Mouse (Mus musculus) forebrain, embryonic 16.5 days (tissue): ENCODE results near the gene C2cd2l. TPM values are rescaled to one million over a fixed set of nuclear protein-coding genes. Genes with fewer than 3 reads are reported as not detected.
"Not testable (repeated sequence)": the region's sequence is repeated elsewhere in the genome, so short reads cannot be mapped to it uniquely, and the experiment has no call there.

Experiments
- ATAC-seq: fragments of 200-750 bp; cut with Nextera tagmentation; 2 replicates; pipeline ENCODE4 v1.8.0; 2017; ENCODE audit warnings: mild to moderate bottlenecking, moderate library complexity
- H3K27ac ChIP-seq: fragments of 300-500 bp; sonication (generic); 2 replicates; pipeline ENCODE4 v1.5.1; 2014; ENCODE audit warnings: low read length, control low read depth
- H3K27me3 ChIP-seq: fragments of 300-500 bp; sonication (generic); replicated peaks from 2 replicates; pipeline ENCODE4 v1.6.1; 2014; ENCODE audit warnings: low read length; ENCODE audit not compliant: control insufficient read depth, insufficient read depth
- H3K36me3 ChIP-seq: fragments of 300-500 bp; sonication (generic); 2 replicates; pipeline ENCODE4 v1.6.1; 2014; ENCODE audit not compliant: control insufficient read depth, insufficient read depth
- H3K4me1 ChIP-seq: fragments of 300-500 bp; sonication (generic); replicated peaks from 2 replicates; pipeline ENCODE4 v1.6.1; 2014; ENCODE audit warnings: low read length; ENCODE audit not compliant: control insufficient read depth, insufficient read depth
- H3K4me2 ChIP-seq: fragments of 300-500 bp; sonication (generic); 2 replicates; pipeline ENCODE4 v1.6.1; 2014; ENCODE audit warnings: mild to moderate bottlenecking, low read length, control low read depth
- H3K4me3 ChIP-seq: fragments of 300-500 bp; sonication (generic); replicated peaks from 2 replicates; pipeline ENCODE4 v1.5.1; 2014; ENCODE audit warnings: mild to moderate bottlenecking, low read length, control low read depth
- H3K9ac ChIP-seq: fragments of 300-500 bp; sonication (generic); replicated peaks from 2 replicates; pipeline ENCODE4 v1.6.1; 2014; ENCODE audit warnings: low read depth, low read length, control low read depth
- H3K9me3 ChIP-seq: fragments of 300-500 bp; sonication (generic); 2 replicates; pipeline ENCODE4 v1.6.1; 2016; ENCODE audit warnings: low read length; ENCODE audit not compliant: control insufficient read depth
- WGBS: fragments of 180-500 bp; shearing (Covaris S2); extraction: QIAGEN DNeasy Blood & Tissue Kit; methylation state at CpG from one replicate; pipeline ENCODE4 v1.1.7; 2014; 5-methylcytosine and 5-hydroxymethylcytosine counted together
- polyA plus RNA-seq: library from polyadenylated mRNA; unstranded; fragments of >200 nt; fragmentation: Nextera tagmentation; extraction: Ambion mirVana; gene quantifications from 2 replicates; pipeline ENCODE4 v1.2.1, GENCODE M21; 2015

Gene C2cd2l
- polyA plus RNA-seq, 1 experiment from 2014 or later = 31.4 TPM

GRCm38 (mm10) chr9:44337436-44338169, 17.5 kb upstream of the C2cd2l start:
- peak overlapping the region; percentile 93 for H3K4me2 ChIP-seq
- peaks cover 13% of the 10 kb centered on the region for H3K36me3 ChIP-seq
- no peak overlapping the region for H3K27ac ChIP-seq
- 60% methylated on average over 9 of the region's 9 CpGs for WGBS
- peaks cover 22% of the 10 kb centered on the region for H3K4me1 ChIP-seq
- H3K9ac ChIP-seq = no peak overlapping the region
- no peaks in the 10 kb centered on the region for H3K27me3 ChIP-seq
- ATAC-seq = no peak
- no peak overlapping the region for H3K4me3 ChIP-seq
- H3K9me3 ChIP-seq = no peaks in the 10 kb centered on the region

DNA sequence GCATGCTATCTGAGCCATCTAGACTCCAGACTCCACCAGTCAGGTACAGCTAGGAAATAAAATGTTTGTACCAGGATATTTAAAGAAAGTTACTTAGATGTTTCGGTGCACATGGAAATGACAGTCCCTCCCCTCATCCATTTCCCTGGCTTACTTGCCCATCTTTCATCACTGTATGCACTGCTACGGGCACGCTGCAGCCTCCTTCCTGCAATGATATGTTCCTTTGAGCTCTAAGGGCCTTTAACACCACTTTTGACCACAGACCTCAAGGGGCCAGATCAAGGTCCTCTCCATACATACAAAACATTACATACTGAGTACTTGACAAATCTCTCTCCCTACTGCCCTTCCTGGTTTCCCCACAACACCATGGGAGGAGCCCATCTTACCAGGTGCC, 16.9 kb upstream of the C2cd2l start:
- Histone ChIP-seq H3K9me3 (no peaks in the 10 kb centered on the region), H3K9ac (0 out of 2 replicates have a peak overlapping the region, but pooled peaks have one; percentile 42), H3K36me3 (peaks cover 17% of the 10 kb centered on the region), H3K27ac (no peak overlapping the region), H3K4me2 (peak overlapping the region; percentile 93), H3K27me3 (no peaks in the 10 kb centered on the region), H3K4me3 (peak overlapping the region; percentile 94), H3K4me1 (peaks cover 22% of the 10 kb centered on the region)
- ATAC-seq = no peak
- 64% methylated on average over 3 of the region's 3 CpGs for WGBS

GRCm38 (mm10) chr9:44336513-44336912, 16.4 kb upstream of the C2cd2l start:
- Histone ChIP-seq H3K4me3 (peak overlapping the region; percentile 94), H3K9ac (peak overlapping the region; percentile 42; the same call in 1 of the 2 replicates), H3K4me2 (peak overlapping the region; percentile 93), H3K4me1 (peaks cover 22% of the 10 kb centered on the region), H3K36me3 (peaks cover 22% of the 10 kb centered on the region)
- H3K27ac ChIP-seq, H3K9me3 ChIP-seq, ATAC-seq, H3K27me3 ChIP-seq: not testable (repeated sequence)
- WGBS = 27% methylated on average over 4 of the region's 4 CpGs

DNA sequence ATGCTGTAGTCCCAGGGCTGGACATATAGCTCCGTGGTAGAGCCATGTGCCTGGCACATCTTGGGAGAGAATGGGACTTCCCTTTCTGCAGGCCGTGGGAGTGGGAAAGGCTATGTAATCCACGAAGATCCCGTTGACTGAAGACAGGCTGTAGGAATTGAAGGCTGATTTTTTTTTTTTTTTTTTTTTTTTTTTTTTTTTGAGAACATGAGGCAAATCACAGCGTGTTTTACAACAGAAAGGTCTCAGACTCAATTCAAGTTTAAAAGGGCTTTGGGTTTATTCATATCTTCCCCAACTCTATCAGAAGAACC, 16.0 kb upstream of the C2cd2l start:
- H3K9me3 ChIP-seq = no peaks in the 10 kb centered on the region
- peaks cover 22% of the 10 kb centered on the region for H3K4me1 ChIP-seq
- 0% methylated on average over 5 of the region's 5 CpGs for WGBS
- H3K9ac ChIP-seq = peak overlapping the region; percentile 96
- no peaks in the 10 kb centered on the region for H3K27me3 ChIP-seq
- H3K4me3 ChIP-seq = peak overlapping the region; percentile 94
- H3K27ac ChIP-seq = no peak overlapping the region
- no peak for ATAC-seq
- peaks cover 23% of the 10 kb centered on the region for H3K36me3 ChIP-seq
- peak overlapping the region; percentile 93 for H3K4me2 ChIP-seq

DNA sequence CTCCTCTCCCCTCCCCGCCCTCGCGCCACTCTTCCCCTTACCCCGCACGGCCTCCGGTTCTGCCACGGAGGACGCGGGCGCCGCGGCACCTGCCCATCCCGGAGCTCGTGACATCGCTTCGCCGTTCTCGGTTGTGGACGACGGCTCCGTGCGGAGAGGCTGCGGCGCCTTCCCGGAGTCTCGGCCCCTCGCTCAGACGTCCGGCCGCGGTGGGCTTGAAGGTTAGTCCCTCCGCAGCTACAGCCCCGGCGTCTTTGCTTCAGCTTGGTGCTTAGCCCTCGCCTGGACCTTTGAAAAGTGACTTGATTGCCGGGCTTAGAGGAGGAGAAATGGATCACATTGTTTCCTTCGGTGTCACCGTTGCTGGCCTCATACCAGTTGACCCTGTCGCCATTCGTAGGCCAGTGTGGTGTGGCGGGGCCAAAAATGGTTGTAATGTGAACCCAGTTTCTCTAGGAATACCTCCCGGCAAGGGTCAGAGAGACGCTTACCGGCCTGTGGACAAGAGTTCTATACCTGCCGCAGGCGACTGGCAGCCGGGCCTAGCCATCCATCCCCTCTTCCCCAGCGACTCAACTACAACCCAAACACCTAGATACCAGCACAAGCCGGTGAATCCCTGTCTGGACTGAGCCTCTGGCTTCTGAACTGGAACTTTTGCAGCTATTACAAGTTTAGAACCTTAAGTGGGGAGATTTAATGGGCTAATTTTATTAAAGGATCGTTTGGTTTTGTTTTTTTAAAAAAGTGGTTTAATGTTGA, 15.4 kb upstream of the C2cd2l start:
- peak overlapping the region; percentile 94 for H3K4me3 ChIP-seq
- peak overlapping the region; percentile 92 for H3K27ac ChIP-seq
- no peaks in the 10 kb centered on the region for H3K9me3 ChIP-seq
- peak overlapping the region; percentile 93 for H3K4me2 ChIP-seq
- whole genome bisulfite sequencing = 0% methylated on average over 50 of the region's 50 CpGs
- peaks cover 23% of the 10 kb centered on the region for H3K36me3 ChIP-seq
- H3K4me1 ChIP-seq = peaks cover 22% of the 10 kb centered on the region
- peak overlapping the region; percentile 96 for H3K9ac ChIP-seq
- no peaks in the 10 kb centered on the region for H3K27me3 ChIP-seq
- ATAC-seq = no peak

- H3K27me3 ChIP-seq = no peaks in the 10 kb centered on the region
- peak within 1 kb of the TSS; percentile 94 for H3K4me3 ChIP-seq
- H3K9ac ChIP-seq = peak within 1 kb of the TSS; percentile 96
- H3K27ac ChIP-seq = peak within 1 kb of the TSS; percentile 92
- no peaks in the 10 kb centered on the region for H3K9me3 ChIP-seq
- H3K36me3 ChIP-seq = peaks cover 25% of the 10 kb centered on the region
- peak within 1 kb of the TSS; percentile 93 for H3K4me2 ChIP-seq
- peak; percentile 97 for ATAC-seq
- peaks cover 22% of the 10 kb centered on the region for H3K4me1 ChIP-seq
- 0% methylated on average over 91 of the region's 91 CpGs for WGBS
These were observed 14.6 kb upstream of the C2cd2l start, which contains the start of gene H2afx for GRCm38 (mm10) chr9:44334396-44335330. H2afx (plus strand) TSS chr9:44334694.

- Histone ChIP-seq H3K27me3 (no peaks in the 10 kb centered on the region), H3K4me1 (peaks cover 22% of the 10 kb centered on the region), H3K4me3 (no peak overlapping the region), H3K9me3 (no peaks in the 10 kb centered on the region), H3K36me3 (peaks cover 25% of the 10 kb centered on the region), H3K27ac (no peak overlapping the region), H3K4me2 (no peak overlapping the region), H3K9ac (no peak overlapping the region)
- ATAC-seq = no peak
- WGBS = 94% methylated on average over 13 of the region's 13 CpGs
These were observed 13.0 kb upstream of the C2cd2l start for GRCm38 (mm10) chr9:44332918-44333638.

GRCm38 (mm10) chr9:44330736-44331135, 10.7 kb upstream of the C2cd2l start:
- Histone ChIP-seq H3K4me1 (peaks cover 16% of the 10 kb centered on the region), H3K9ac (no peak overlapping the region), H3K4me2 (no peak overlapping the region), H3K4me3 (no peak overlapping the region), H3K36me3 (peaks cover 25% of the 10 kb centered on the region), H3K9me3 (no peaks in the 10 kb centered on the region), H3K27ac (no peak overlapping the region), H3K27me3 (no peaks in the 10 kb centered on the region)
- no peak for ATAC-seq
- WGBS = 93% methylated on average over 6 of the region's 6 CpGs
